Mouse (Mus musculus): ENCODE data around the gene Elmo3. TPM values are rescaled to one million over a fixed set of nuclear protein-coding genes. Genes with fewer than 3 reads are reported as not detected.

The Elmo3 gene
- polyA plus RNA-seq, 1 experiment from 2014 or later: 2.8 TPM

- ATAC-seq (ENCODE audit: insufficient number of reproducible peaks, low FRiP score): 0 out of 2 replicates have a peak, but pooled peaks have one; percentile 58
- Histone ChIP-seq H3K4me1 (replicated peaks) (peaks cover 43% of the 10 kb centered on the region), H3K36me3 (peaks cover 60% of the 10 kb centered on the region), H3K9me3 (replicated peaks) (no peaks in the 10 kb centered on the region), H3K4me2 (peak overlapping the region; percentile 22), H3K27me3 (replicated peaks) (no peaks in the 10 kb centered on the region), H3K9ac (no peak overlapping the region), H3K4me3 (no peak overlapping the region), H3K27ac (ENCODE audit: poor library complexity, severe bottlenecking) (no peak overlapping the region)
- WGBS: 76% methylated on average over 8 of the region's 8 CpGs
These were observed 5.4 kb upstream of the Elmo3 start for GRCm38 (mm10) chr8:105299962-105300361.

GRCm38 (mm10) chr8:105303396-105303795 lies 2.0 kb upstream of the Elmo3 start:
- peaks cover 76% of the 10 kb centered on the region for H3K36me3 ChIP-seq
- no peak for ATAC-seq (ENCODE audit: insufficient number of reproducible peaks, low FRiP score)
- no peak overlapping the region for H3K27ac ChIP-seq (ENCODE audit: poor library complexity, severe bottlenecking)
- no peaks in the 10 kb centered on the region for H3K9me3 ChIP-seq (replicated peaks)
- H3K4me2 ChIP-seq: no peak overlapping the region
- no peak overlapping the region for H3K4me3 ChIP-seq
- peaks cover 49% of the 10 kb centered on the region for H3K4me1 ChIP-seq (replicated peaks)
- WGBS: 86% methylated on average over 8 of the region's 8 CpGs
- no peaks in the 10 kb centered on the region for H3K27me3 ChIP-seq (replicated peaks)
- no peak overlapping the region for H3K9ac ChIP-seq

- Histone ChIP-seq H3K27me3 (replicated peaks) (no peaks in the 10 kb centered on the region), H3K9me3 (replicated peaks) (no peaks in the 10 kb centered on the region), H3K36me3 (peaks cover 76% of the 10 kb centered on the region), H3K4me1 (replicated peaks) (peaks cover 44% of the 10 kb centered on the region), H3K27ac (ENCODE audit: poor library complexity, severe bottlenecking) (peak overlapping the region; percentile 53; the same call in 1 of the 2 replicates), H3K4me3 (no peak overlapping the region), H3K9ac (no peak overlapping the region), H3K4me2 (no peak overlapping the region)
- no peak for ATAC-seq (ENCODE audit: insufficient number of reproducible peaks, low FRiP score)
- WGBS: 70% methylated on average over 9 of the region's 9 CpGs
These were observed 1.5 kb upstream of the Elmo3 start for GRCm38 (mm10) chr8:105303874-105304273.

DNA sequence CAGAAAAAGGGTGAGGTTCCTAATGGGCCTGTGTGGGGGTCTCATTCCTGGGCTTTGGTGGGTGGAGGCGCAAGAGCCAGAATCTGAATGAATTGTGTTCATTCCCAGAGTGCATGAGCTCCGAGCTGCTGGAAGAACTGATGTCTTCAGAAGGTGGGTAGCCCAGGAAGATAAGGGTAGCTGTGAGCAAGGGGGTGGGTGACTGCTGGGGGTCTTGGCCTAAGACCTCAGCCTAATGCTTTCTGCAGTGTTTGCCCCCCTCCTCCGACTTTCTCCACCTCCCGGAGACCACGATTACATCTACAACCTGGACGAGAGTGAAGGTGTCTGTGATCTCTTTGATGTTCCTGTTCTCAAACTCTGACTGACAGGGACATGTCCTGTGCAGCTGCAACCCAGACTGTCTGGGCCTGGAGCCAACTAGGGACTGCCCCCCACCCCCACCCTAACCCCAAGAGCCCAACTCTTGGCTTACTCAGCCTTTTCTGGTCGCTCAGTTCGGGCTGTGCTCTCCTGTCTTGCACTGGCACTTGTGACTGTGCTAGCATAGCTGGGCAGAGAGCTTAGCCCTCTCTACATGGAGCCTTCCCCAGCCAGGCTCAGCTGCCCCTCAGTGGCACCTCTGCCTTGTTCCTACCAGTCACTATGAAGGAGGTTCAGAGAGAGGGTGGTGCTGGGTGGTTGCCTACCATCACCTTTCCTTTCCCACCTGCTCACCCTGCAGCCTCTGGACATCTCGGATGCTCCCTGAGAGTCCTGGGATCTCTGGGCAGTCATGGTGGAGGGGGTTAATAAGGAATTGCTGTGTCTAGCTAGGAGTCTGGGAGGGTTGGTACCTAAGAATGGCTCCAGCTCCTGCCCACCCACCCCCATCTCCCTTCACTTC lies 833 bp upstream of the Elmo3 start:
- ATAC-seq (ENCODE audit: insufficient number of reproducible peaks, low FRiP score): peak; percentile 18; the same call in 1 of the 2 replicates

DNA sequence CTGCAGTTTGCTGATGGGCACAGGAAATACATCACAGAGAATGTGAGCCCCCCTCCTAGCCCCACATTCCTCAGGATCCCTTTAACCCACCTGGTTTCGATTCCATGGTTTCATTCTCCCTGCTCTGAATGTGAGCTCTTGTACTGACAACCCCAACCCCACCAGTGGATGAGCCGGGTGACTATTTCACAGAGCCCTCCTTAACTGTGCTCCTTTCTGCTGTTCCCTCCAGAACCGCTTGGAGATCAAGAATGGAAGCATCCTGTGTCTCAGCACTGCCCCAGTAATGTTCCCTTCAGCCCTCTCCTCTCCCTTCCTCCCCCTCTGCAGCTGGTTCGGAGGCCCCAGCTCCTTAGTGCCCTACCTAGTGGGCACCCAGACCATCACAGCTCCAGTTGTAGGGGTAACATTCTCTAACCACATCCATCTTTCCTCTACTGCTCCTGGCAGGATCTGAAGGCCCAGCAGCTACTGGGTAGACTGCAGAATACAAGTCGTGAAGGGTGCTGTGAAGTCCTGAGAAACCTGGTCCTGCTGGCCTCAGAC lies 818 bp downstream of the Elmo3 start:
- H3K27me3 ChIP-seq (replicated peaks): no peaks in the 10 kb centered on the region
- peak overlapping the region; percentile 49 for H3K27ac ChIP-seq (ENCODE audit: poor library complexity, severe bottlenecking)
- peak; percentile 19 for ATAC-seq (ENCODE audit: insufficient number of reproducible peaks, low FRiP score)
- H3K9ac ChIP-seq: peak overlapping the region; percentile 69
- WGBS: 50% methylated on average over 5 of the region's 5 CpGs
- H3K4me2 ChIP-seq: peak overlapping the region; percentile 82
- no peaks in the 10 kb centered on the region for H3K9me3 ChIP-seq (replicated peaks)
- peaks cover 71% of the 10 kb centered on the region for H3K36me3 ChIP-seq
- peak overlapping the region; percentile 46 for H3K4me3 ChIP-seq
- peaks cover 36% of the 10 kb centered on the region for H3K4me1 ChIP-seq (replicated peaks)

More for the DNA sequence above, 833 bp upstream of the Elmo3 start:
- Histone ChIP-seq H3K9me3 (replicated peaks) (no peaks in the 10 kb centered on the region), H3K4me1 (replicated peaks) (peaks cover 40% of the 10 kb centered on the region), H3K27ac (ENCODE audit: poor library complexity, severe bottlenecking) (peak overlapping the region; percentile 53; the same call in 1 of the 2 replicates), H3K9ac (0 out of 2 replicates have a peak overlapping the region, but pooled peaks have one; percentile 3), H3K27me3 (replicated peaks) (no peaks in the 10 kb centered on the region), H3K36me3 (peaks cover 76% of the 10 kb centered on the region), H3K4me3 (no peak overlapping the region), H3K4me2 (no peak overlapping the region)
- WGBS: 52% methylated on average over 9 of the region's 9 CpGs

DNA sequence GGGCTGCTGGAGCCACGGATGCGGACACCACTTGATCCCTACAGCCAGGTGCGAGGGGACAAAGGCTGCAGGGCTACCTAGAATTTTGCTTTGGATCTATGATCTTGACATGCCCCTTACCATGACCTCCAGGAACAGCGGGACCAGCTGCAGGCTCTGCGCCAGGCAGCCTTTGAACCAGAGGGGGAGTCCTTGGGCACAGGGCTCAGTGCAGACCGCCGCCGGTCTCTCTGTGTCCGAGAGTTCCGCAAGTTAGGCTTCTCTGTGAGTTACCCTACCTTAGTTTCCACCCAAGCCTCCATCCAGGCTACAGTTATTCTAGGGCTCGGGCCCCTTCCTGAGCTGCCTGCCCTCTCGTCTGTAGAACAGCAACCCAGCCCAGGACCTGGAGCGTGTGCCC lies 2.3 kb downstream of the Elmo3 start:
- Histone ChIP-seq H3K36me3 (peaks cover 70% of the 10 kb centered on the region), H3K4me1 (replicated peaks) (peaks cover 36% of the 10 kb centered on the region), H3K27me3 (replicated peaks) (no peaks in the 10 kb centered on the region), H3K4me2 (no peak overlapping the region), H3K9ac (no peak overlapping the region), H3K9me3 (replicated peaks) (no peaks in the 10 kb centered on the region), H3K4me3 (no peak overlapping the region), H3K27ac (ENCODE audit: poor library complexity, severe bottlenecking) (no peak overlapping the region)
- no peak for ATAC-seq (ENCODE audit: insufficient number of reproducible peaks, low FRiP score)
- 91% methylated on average over 13 of the region's 13 CpGs for WGBS

DNA sequence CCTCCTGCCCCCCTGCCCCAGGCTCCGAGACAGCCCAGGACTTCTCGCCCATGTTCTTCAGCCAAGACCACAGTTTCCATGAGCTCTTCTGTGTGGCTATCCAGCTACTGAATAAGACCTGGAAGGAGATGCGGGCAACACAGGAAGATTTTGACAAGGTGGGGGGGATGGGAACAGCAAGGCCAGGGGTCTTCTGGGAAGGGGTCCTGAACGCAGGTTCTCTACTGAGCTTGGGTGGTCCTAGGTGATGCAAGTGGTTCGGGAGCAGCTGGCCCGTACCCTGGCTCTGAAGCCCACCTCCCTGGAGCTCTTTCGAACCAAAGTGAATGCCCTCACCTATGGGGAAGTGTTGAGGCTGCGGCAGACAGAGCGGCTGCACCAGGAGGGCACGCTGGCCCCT lies 3.0 kb downstream of the Elmo3 start:
- Histone ChIP-seq H3K4me2 (no peak overlapping the region), H3K27me3 (replicated peaks) (no peaks in the 10 kb centered on the region), H3K4me3 (no peak overlapping the region), H3K27ac (ENCODE audit: poor library complexity, severe bottlenecking) (no peak overlapping the region), H3K9ac (no peak overlapping the region), H3K36me3 (peaks cover 72% of the 10 kb centered on the region), H3K9me3 (replicated peaks) (no peaks in the 10 kb centered on the region), H3K4me1 (replicated peaks) (peaks cover 41% of the 10 kb centered on the region)
- 92% methylated on average over 10 of the region's 10 CpGs for WGBS
- ATAC-seq (ENCODE audit: insufficient number of reproducible peaks, low FRiP score): no peak

- Histone ChIP-seq H3K4me1 (replicated peaks) (peaks cover 41% of the 10 kb centered on the region), H3K9me3 (replicated peaks) (no peaks in the 10 kb centered on the region), H3K27me3 (replicated peaks) (no peaks in the 10 kb centered on the region), H3K36me3 (peaks cover 71% of the 10 kb centered on the region), H3K4me3 (no peak overlapping the region), H3K9ac (no peak overlapping the region), H3K27ac (ENCODE audit: poor library complexity, severe bottlenecking) (no peak overlapping the region), H3K4me2 (no peak overlapping the region)
- WGBS: 82% methylated on average over 15 of the region's 15 CpGs
- no peak for ATAC-seq (ENCODE audit: insufficient number of reproducible peaks, low FRiP score)
These were observed 3.9 kb downstream of the Elmo3 start for GRCm38 (mm10) chr8:105309142-105309847.

DNA sequence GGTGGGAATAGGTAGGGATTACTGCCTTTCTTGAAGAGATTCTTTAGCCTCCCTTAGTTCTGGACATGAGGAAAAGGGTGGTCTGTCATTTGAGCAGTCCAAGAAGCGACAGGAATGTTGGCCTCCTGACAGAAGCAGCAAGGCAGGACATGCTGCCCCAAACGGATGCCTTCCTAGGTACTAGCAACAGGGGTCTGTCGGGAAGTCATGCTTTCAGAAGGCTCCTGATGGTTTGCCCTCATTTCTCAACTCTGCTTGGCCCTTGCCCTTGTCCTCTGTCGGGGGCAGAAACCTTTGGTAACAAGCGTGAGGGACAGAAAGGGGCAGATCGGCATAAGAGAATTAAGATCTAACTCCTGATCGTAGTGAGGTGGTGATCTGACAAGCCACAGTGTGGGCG lies 4.7 kb downstream of the Elmo3 start:
- no peak overlapping the region; the same call in 1 of the 2 replicates for H3K9ac ChIP-seq
- no peak overlapping the region for H3K27ac ChIP-seq (ENCODE audit: poor library complexity, severe bottlenecking)
- no peaks in the 10 kb centered on the region for H3K27me3 ChIP-seq (replicated peaks)
- 87% methylated on average over 8 of the region's 8 CpGs for WGBS
- H3K4me1 ChIP-seq (replicated peaks): peaks cover 36% of the 10 kb centered on the region
- no peak overlapping the region for H3K4me3 ChIP-seq
- H3K4me2 ChIP-seq: no peak overlapping the region
- no peak for ATAC-seq (ENCODE audit: insufficient number of reproducible peaks, low FRiP score)
- no peaks in the 10 kb centered on the region for H3K9me3 ChIP-seq (replicated peaks)
- peaks cover 73% of the 10 kb centered on the region for H3K36me3 ChIP-seq

DNA sequence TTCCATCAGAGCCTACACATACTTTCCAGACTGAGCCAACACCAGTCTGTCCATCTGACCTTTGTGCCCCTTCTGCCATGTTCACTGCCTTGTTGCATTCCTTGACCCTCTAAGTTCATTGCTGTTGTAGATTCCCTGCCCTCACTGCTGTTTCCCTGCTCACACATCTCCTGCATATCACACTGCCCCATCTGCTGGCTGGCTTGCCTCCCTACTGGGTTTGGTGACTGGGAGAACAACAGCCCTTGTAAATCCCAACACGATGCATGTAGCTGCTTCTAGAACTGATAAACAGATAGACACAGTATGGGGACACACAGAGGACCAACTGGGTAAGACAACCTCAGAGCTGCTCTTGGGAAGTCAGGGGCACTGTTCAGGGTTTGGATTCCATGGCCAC lies 6.3 kb downstream of the Elmo3 start:
- no peak overlapping the region for H3K9ac ChIP-seq
- no peaks in the 10 kb centered on the region for H3K9me3 ChIP-seq (replicated peaks)
- H3K36me3 ChIP-seq: peaks cover 84% of the 10 kb centered on the region
- 73% methylated on average over 1 of the region's 1 CpGs for WGBS
- no peak overlapping the region for H3K4me3 ChIP-seq
- H3K27ac ChIP-seq (ENCODE audit: poor library complexity, severe bottlenecking): no peak overlapping the region
- H3K27me3 ChIP-seq (replicated peaks): no peaks in the 10 kb centered on the region
- ATAC-seq (ENCODE audit: insufficient number of reproducible peaks, low FRiP score): no peak
- H3K4me2 ChIP-seq: no peak overlapping the region
- H3K4me1 ChIP-seq (replicated peaks): peaks cover 27% of the 10 kb centered on the region

DNA sequence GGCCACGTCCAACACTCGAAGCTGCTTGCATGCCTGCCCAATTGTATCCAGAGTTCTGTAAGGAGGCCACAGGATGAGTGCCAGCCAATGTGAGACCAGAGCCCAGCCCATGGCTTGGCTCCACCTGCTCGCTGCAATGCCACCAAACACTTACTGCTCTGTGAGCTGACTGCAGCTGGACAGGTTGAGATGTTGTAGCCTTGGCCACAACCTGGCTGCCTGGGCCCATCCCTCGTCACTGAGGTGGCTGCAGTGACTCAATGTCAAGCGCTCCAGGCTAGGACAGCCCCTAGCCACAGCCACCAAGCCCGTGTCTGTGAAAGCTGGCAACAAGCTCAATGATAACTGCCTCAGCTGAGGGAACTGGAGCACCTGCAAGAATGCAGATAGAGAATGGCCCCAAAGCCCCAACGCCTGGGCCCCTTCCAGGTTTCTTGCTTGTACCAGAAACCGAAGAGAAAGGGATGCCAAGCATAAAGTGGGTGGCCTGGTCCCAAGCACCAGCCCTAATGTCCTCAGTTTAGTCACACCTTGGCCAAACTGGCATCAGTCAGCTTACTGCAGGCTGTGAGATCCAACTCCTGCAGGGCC lies 7.6 kb downstream of the Elmo3 start:
- 86% methylated on average over 8 of the region's 8 CpGs for WGBS
- peaks cover 76% of the 10 kb centered on the region for H3K36me3 ChIP-seq
- no peak overlapping the region for H3K4me2 ChIP-seq
- no peak overlapping the region for H3K9ac ChIP-seq
- H3K27ac ChIP-seq (ENCODE audit: poor library complexity, severe bottlenecking): no peak overlapping the region
- no peaks in the 10 kb centered on the region for H3K9me3 ChIP-seq (replicated peaks)
- H3K4me3 ChIP-seq: no peak overlapping the region
- no peak for ATAC-seq (ENCODE audit: insufficient number of reproducible peaks, low FRiP score)
- no peaks in the 10 kb centered on the region for H3K27me3 ChIP-seq (replicated peaks)
- peaks cover 25% of the 10 kb centered on the region for H3K4me1 ChIP-seq (replicated peaks)

Data from heart, embryonic 12.5 days (tissue).